Mouse (Mus musculus): ENCODE data around the gene Stx6.

- TF ChIP-seq POLR2A (IDR thresholded peaks at IDR 0.05; ENCODE audit: low read depth, low read length) (no peak), CTCF (IDR thresholded peaks at IDR 0.05; ENCODE audit: extremely low read depth, insufficient read length, insufficient replicate concordance, low read depth, low read length) (no peak)
Measured at GRCm38 (mm10) chr1:155216844-155217243, 58.3 kb downstream of the Stx6 start.
